Mouse (Mus musculus) intestine, embryonic 14.5 days (tissue): ENCODE results near the gene Orc6. TPM values are rescaled to one million over a fixed set of nuclear protein-coding genes. Genes with fewer than 3 reads are reported as not detected.

ENCODE experiments used
- ATAC-seq: fragments of 200-750 bp; cut with Nextera tagmentation; replicated peaks from 2 replicates; pipeline ENCODE4 v1.8.0; 2017; ENCODE audit warnings: low read depth, moderate number of reproducible peaks, moderate TSS enrichment, moderate library complexity; ENCODE audit not compliant: low FRiP score, low TSS enrichment
- DNase-seq: peaks from one replicate; pipeline ENCODE4 v3.0.0-alpha.2; 2018; ENCODE audit warnings: low spot score
- H3K27ac ChIP-seq: fragments of 300-500 bp; sonication (generic); 2 replicates; pipeline ENCODE4 v1.5.1; 2014; ENCODE audit warnings: low read depth, mild to moderate bottlenecking, control low read depth
- H3K27me3 ChIP-seq: fragments of 300-500 bp; sonication (generic); replicated peaks from 2 replicates; pipeline ENCODE4 v1.6.1; 2014; ENCODE audit warnings: low read length, control low read depth; ENCODE audit not compliant: control insufficient read depth, insufficient read depth
- H3K36me3 ChIP-seq: fragments of 300-500 bp; sonication (generic); 2 replicates; pipeline ENCODE4 v1.6.1; 2014; ENCODE audit warnings: low read length, control low read depth; ENCODE audit not compliant: control insufficient read depth, insufficient read depth
- H3K4me1 ChIP-seq: fragments of 300-500 bp; sonication (generic); replicated peaks from 2 replicates; pipeline ENCODE4 v1.6.1; 2014; ENCODE audit warnings: low read length, control low read depth, mixed read lengths; ENCODE audit not compliant: control insufficient read depth, insufficient read depth
- H3K4me2 ChIP-seq: fragments of 300-500 bp; sonication (generic); 2 replicates; pipeline ENCODE4 v1.6.1; 2014; ENCODE audit warnings: low read length
- H3K4me3 ChIP-seq: fragments of 300-500 bp; sonication (generic); 2 replicates; pipeline ENCODE4 v1.5.1; 2014; ENCODE audit warnings: low read depth, low read length, control low read depth, mixed read lengths
- H3K9ac ChIP-seq: fragments of 300-500 bp; sonication (generic); 2 replicates; pipeline ENCODE4 v1.6.1; 2014; ENCODE audit warnings: mild to moderate bottlenecking, low read length
- H3K9me3 ChIP-seq: fragments of 300-500 bp; sonication (generic); 2 replicates; pipeline ENCODE4 v1.6.1; 2016; ENCODE audit warnings: low read length, control low read depth; ENCODE audit not compliant: control insufficient read depth
- WGBS: fragments of 180-500 bp; shearing (Covaris S2); extraction: QIAGEN DNeasy Blood & Tissue Kit; methylation state at CpG from one replicate; pipeline ENCODE4 v1.1.7; 2014; 5-methylcytosine and 5-hydroxymethylcytosine counted together
- polyA plus RNA-seq: library from polyadenylated mRNA; unstranded; fragments of >200 nt; fragmentation: Nextera tagmentation; extraction: Ambion mirVana; gene quantifications from 2 replicates; pipeline ENCODE4 v1.2.1, GENCODE M21; 2014

Gene Orc6
- polyA plus RNA-seq: 124 and 126 TPM in 2 replicates

GRCm38 (mm10) chr8:85299434-85300077 lies at the start of gene Orc6, which contains the start of gene Vps35:
Orc6 (plus strand) TSS chr8:85299632.
Vps35 (minus strand) TSS chr8:85299802.
- Histone ChIP-seq H3K27ac (peak within 1 kb of the TSS; percentile 98), H3K4me2 (peak within 1 kb of the TSS; percentile 86), H3K27me3 (no peaks in the 10 kb centered on the region), H3K9ac (peak within 1 kb of the TSS; percentile 86), H3K4me3 (peak within 1 kb of the TSS; percentile 95), H3K9me3 (no peaks in the 10 kb centered on the region), H3K4me1 (peaks cover 19% of the 10 kb centered on the region), H3K36me3 (peaks cover 25% of the 10 kb centered on the region)
- DNase-seq (peak; percentile 97), ATAC-seq (peak; percentile 99)
- WGBS: under 1% methylated on average over 63 of the region's 63 CpGs

DNA sequence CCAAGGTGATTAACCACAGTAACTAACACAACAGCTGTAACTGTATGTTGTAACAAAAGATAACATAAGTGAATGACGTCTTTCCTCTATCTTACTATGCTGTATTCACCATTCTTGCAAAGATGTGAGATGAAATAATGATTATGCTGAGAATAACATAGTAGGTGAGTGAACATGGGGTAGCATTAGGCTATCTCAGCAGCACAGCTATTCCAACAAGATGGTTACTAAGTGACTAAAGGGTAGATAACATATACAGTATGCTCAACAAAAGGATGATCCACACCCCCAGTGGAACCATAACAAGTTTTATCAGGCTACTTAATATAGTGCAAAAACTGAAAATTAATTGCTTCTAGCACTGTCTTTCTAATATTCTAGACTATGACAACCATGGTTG lies 12.6 kb upstream of the Orc6 start:
- ATAC-seq (no peak), DNase-seq (no peak)
- Histone ChIP-seq H3K27ac (no peak overlapping the region), H3K4me2 (no peak overlapping the region), H3K27me3 (no peaks in the 10 kb centered on the region), H3K36me3 (peaks cover 78% of the 10 kb centered on the region), H3K9me3 (no peaks in the 10 kb centered on the region), H3K4me3 (no peak overlapping the region), H3K9ac (no peak overlapping the region), H3K4me1 (no peaks in the 10 kb centered on the region)
- WGBS: 98% methylated on average over 1 of the region's 1 CpGs

DNA sequence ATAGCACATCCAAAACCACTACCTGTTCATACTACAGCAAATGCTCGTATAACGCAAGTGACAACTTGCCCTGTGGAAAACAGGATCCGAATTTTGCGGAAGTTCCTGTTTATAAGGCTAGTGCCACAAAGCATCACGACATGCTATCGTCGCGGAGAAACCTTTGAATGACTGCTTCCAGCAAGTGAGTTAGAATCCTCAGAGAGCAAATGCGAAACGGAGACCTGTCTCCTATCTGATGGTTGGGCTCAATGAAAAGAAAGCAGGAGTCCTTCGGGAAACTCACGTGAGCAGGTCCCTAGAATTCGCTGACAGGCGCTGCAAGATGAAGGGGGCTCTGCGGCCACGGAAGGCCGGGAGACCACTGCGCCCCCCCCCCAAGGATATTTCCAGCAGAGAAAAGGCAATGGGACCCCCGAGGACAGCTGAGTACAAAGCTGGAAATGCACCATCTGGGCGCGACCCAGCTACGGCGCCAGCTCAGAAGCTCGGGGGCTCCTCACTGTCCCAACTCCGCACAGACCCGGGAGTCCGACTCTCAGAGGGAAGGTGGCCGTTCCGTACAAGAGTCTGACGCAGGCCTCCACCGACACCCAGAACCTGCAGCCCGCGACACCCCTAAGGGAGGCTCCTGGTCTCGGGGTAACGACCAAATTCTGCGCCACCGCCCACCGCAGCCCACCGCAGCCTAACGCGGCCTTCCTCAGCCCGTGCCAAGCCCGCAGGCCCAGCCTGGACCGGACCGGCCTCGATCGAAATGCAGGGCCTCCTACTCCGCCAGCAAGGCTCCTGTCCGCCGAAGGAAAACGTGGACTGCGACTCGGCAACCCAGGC lies 615 bp upstream of the Orc6 start:
- Histone ChIP-seq H3K4me2 (peak overlapping the region; percentile 86), H3K27ac (peak overlapping the region; percentile 98), H3K27me3 (no peaks in the 10 kb centered on the region), H3K9me3 (no peaks in the 10 kb centered on the region), H3K4me3 (peak overlapping the region; percentile 95), H3K4me1 (peaks cover 19% of the 10 kb centered on the region), H3K36me3 (peaks cover 28% of the 10 kb centered on the region), H3K9ac (peak overlapping the region; percentile 86)
- WGBS: under 1% methylated on average over 53 of the region's 53 CpGs
- DNase-seq (peak; percentile 63), ATAC-seq (peak; percentile 44)

GRCm38 (mm10) chr8:85301941-85302340 lies 2.5 kb downstream of the Orc6 start:
- DNase-seq: no peak
- 64% methylated on average over 1 of the region's 1 CpGs for WGBS
- Histone ChIP-seq H3K36me3 (peaks cover 46% of the 10 kb centered on the region), H3K4me1 (peaks cover 19% of the 10 kb centered on the region), H3K27ac (no peak overlapping the region), H3K9me3 (no peaks in the 10 kb centered on the region), H3K27me3 (no peaks in the 10 kb centered on the region), H3K4me2 (no peak overlapping the region), H3K9ac (no peak overlapping the region), H3K4me3 (no peak overlapping the region)
- no peak for ATAC-seq

GRCm38 (mm10) chr8:85302931-85303330 lies 3.5 kb downstream of the Orc6 start:
- Histone ChIP-seq H3K4me1 (peaks cover 14% of the 10 kb centered on the region), H3K4me2 (no peak overlapping the region), H3K4me3 (no peak overlapping the region), H3K36me3 (peaks cover 56% of the 10 kb centered on the region), H3K9ac (no peak overlapping the region), H3K27ac (no peak overlapping the region), H3K27me3 (no peaks in the 10 kb centered on the region), H3K9me3 (no peaks in the 10 kb centered on the region)
- DNase-seq (no peak), ATAC-seq (no peak)
- WGBS: 90% methylated on average over 3 of the region's 3 CpGs

GRCm38 (mm10) chr8:85303531-85303930 lies 4.1 kb downstream of the Orc6 start:
- no peaks in the 10 kb centered on the region for H3K9me3 ChIP-seq
- no peak overlapping the region for H3K9ac ChIP-seq
- 80% methylated on average over 5 of the region's 5 CpGs for WGBS
- H3K4me3 ChIP-seq: no peak overlapping the region
- no peak overlapping the region for H3K4me2 ChIP-seq
- ATAC-seq (no peak), DNase-seq (no peak)
- H3K27ac ChIP-seq: no peak overlapping the region
- H3K36me3 ChIP-seq: peaks cover 62% of the 10 kb centered on the region
- H3K27me3 ChIP-seq: no peaks in the 10 kb centered on the region
- peaks cover 10% of the 10 kb centered on the region for H3K4me1 ChIP-seq

- DNase-seq (no peak), ATAC-seq (no peak)
- WGBS: 93% methylated on average over 2 of the region's 2 CpGs
- no peaks in the 10 kb centered on the region for H3K9me3 ChIP-seq
- no peaks in the 10 kb centered on the region for H3K27me3 ChIP-seq
- H3K4me2 ChIP-seq: no peak overlapping the region
- peaks cover 52% of the 10 kb centered on the region for H3K36me3 ChIP-seq
- H3K27ac ChIP-seq: no peak overlapping the region
- H3K4me1 ChIP-seq: no peaks in the 10 kb centered on the region
- H3K4me3 ChIP-seq: no peak overlapping the region
- H3K9ac ChIP-seq: no peak overlapping the region
These were observed 9.1 kb downstream of the Orc6 start for GRCm38 (mm10) chr8:85308564-85308963.

- ATAC-seq (no peak), DNase-seq (no peak)
These were observed 12.3 kb downstream of the Orc6 start for GRCm38 (mm10) chr8:85311743-85312142.

More at GRCm38 (mm10) chr8:85311743-85312142, 12.3 kb downstream of the Orc6 start:
- Histone ChIP-seq H3K27me3 (no peaks in the 10 kb centered on the region), H3K4me1 (no peaks in the 10 kb centered on the region), H3K4me3 (no peak overlapping the region), H3K27ac (no peak overlapping the region), H3K9me3 (no peaks in the 10 kb centered on the region), H3K9ac (no peak overlapping the region), H3K4me2 (no peak overlapping the region), H3K36me3 (peaks cover 24% of the 10 kb centered on the region)
